Mouse (Mus musculus) olfactory bulb, adult 2 months (tissue): ENCODE results near the gene Ccdc169. TPM values are rescaled to one million over a fixed set of nuclear protein-coding genes. Genes with fewer than 3 reads are reported as not detected.

Experiments used
- H3K27ac ChIP-seq: fragments of 200-500 bp; 2 replicates; pipeline ENCODE4 v1.5.1; 2012; ENCODE audit warnings: low read depth, low read length; ENCODE audit not compliant: insufficient read depth
- H3K4me1 ChIP-seq: fragments of 200-500 bp; 2 replicates; pipeline ENCODE4 v1.6.1; 2012; ENCODE audit warnings: low read length; ENCODE audit not compliant: control insufficient read depth, insufficient read depth
- H3K4me3 ChIP-seq: fragments of 200-500 bp; 2 replicates; pipeline ENCODE4 v1.5.1; 2012; ENCODE audit warnings: mild to moderate bottlenecking, low read depth, low read length, moderate library complexity; ENCODE audit not compliant: insufficient read depth
- CTCF ChIP-seq: fragments of 200-500 bp; IDR thresholded peaks from 2 replicates; pipeline ENCODE4 v1.5.1; 2012; ENCODE audit warnings: low read depth, mild to moderate bottlenecking, low read length, moderate library complexity; ENCODE audit not compliant: insufficient read depth
- POLR2A ChIP-seq: fragments of 200-500 bp; IDR thresholded peaks from 2 replicates; pipeline ENCODE4 v1.6.1; 2012; ENCODE audit warnings: mild to moderate bottlenecking, low read depth, low read length, moderate library complexity; ENCODE audit not compliant: insufficient read depth
- WGBS: fragments of 180-500 bp; shearing (Covaris S2); methylation state at CpG from one replicate; pipeline ENCODE4 v1.1.7; 2018; 5-methylcytosine and 5-hydroxymethylcytosine counted together
- polyA plus RNA-seq: library from polyadenylated mRNA; stranded (reverse); fragments of >200 nt; gene quantifications from 2 replicates; pipeline ENCODE4 v1.2.4, GENCODE M21; 2012; ENCODE audit warnings: low replicate concordance; ENCODE audit not compliant: missing spikeins, insufficient read depth, insufficient read length

Gene Ccdc169
- polyA plus RNA-seq: not detected in 2 replicates

- H3K27ac ChIP-seq: no peak within 1 kb of the TSS
- TF ChIP-seq POLR2A (no peak), CTCF (no peak)
- no peak within 1 kb of the TSS for H3K4me3 ChIP-seq
- peaks cover 2% of the 10 kb centered on the region; the same call in 1 of the 2 replicates for H3K4me1 ChIP-seq
These were observed at the start of gene Ccdc169 for GRCm38 (mm10) chr3:55137039-55137438. Ccdc169 (plus strand) TSS chr3:55137339.

GRCm38 (mm10) chr3:55087360-55087759 lies 49.8 kb upstream of the Ccdc169 start:
- WGBS: 70% methylated on average over 4 of the region's 4 CpGs
- Histone ChIP-seq H3K4me3 (no peak overlapping the region), H3K27ac (no peak overlapping the region), H3K4me1 (no peaks in the 10 kb centered on the region)
- TF ChIP-seq POLR2A (no peak), CTCF (no peak)

GRCm38 (mm10) chr3:55088359-55088758 lies 48.8 kb upstream of the Ccdc169 start:
- no peaks in the 10 kb centered on the region for H3K4me1 ChIP-seq
- H3K4me3 ChIP-seq: no peak overlapping the region
- no peak for TF ChIP-seq POLR2A
- no peak for TF ChIP-seq CTCF
- WGBS: 64% methylated on average over 4 of the region's 4 CpGs
- H3K27ac ChIP-seq: no peak overlapping the region

- 73% methylated on average over 3 of the region's 3 CpGs for WGBS
- Histone ChIP-seq H3K4me3 (no peak overlapping the region), H3K27ac (no peak overlapping the region), H3K4me1 (no peaks in the 10 kb centered on the region)
- TF ChIP-seq POLR2A: no peak
- no peak for TF ChIP-seq CTCF
These were observed 48.3 kb upstream of the Ccdc169 start for GRCm38 (mm10) chr3:55088843-55089242.

- H3K4me1 ChIP-seq: no peaks in the 10 kb centered on the region
- WGBS: 81% methylated on average over 4 of the region's 4 CpGs
- no peak overlapping the region for H3K27ac ChIP-seq
- TF ChIP-seq CTCF (no peak), POLR2A (no peak)
- H3K4me3 ChIP-seq: no peak overlapping the region
These were observed 47.8 kb upstream of the Ccdc169 start for GRCm38 (mm10) chr3:55089291-55089690.

- no peak overlapping the region for H3K27ac ChIP-seq
- peaks cover 2% of the 10 kb centered on the region; the same call in 1 of the 2 replicates for H3K4me1 ChIP-seq
- H3K4me3 ChIP-seq: no peak overlapping the region
- TF ChIP-seq CTCF (no peak), POLR2A (no peak)
- WGBS: 77% methylated on average over 1 of the region's 1 CpGs
These were observed 44.0 kb upstream of the Ccdc169 start for GRCm38 (mm10) chr3:55093161-55093560.

- Histone ChIP-seq H3K27ac (peak overlapping the region; percentile 62; the same call in 1 of the 2 replicates), H3K4me1 (peaks cover 2% of the 10 kb centered on the region; the same call in 1 of the 2 replicates), H3K4me3 (no peak overlapping the region)
- no peak for TF ChIP-seq POLR2A
- TF ChIP-seq CTCF: no peak
- 40% methylated on average over 8 of the region's 8 CpGs for WGBS
These were observed 41.0 kb upstream of the Ccdc169 start for GRCm38 (mm10) chr3:55095968-55096654.

GRCm38 (mm10) chr3:55096655-55097005 lies 40.5 kb upstream of the Ccdc169 start:
- TF ChIP-seq CTCF (no peak), POLR2A (no peak)
- Histone ChIP-seq H3K27ac (peak overlapping the region; percentile 44; the same call in 1 of the 2 replicates), H3K4me3 (no peak overlapping the region), H3K4me1 (peaks cover 2% of the 10 kb centered on the region; the same call in 1 of the 2 replicates)
- 61% methylated on average over 2 of the region's 2 CpGs for WGBS

- H3K27ac ChIP-seq: peak overlapping the region; percentile 33; the same call in 1 of the 2 replicates
- TF ChIP-seq CTCF (no peak), POLR2A (no peak)
- no peak overlapping the region for H3K4me3 ChIP-seq
- 53% methylated on average over 2 of the region's 2 CpGs for WGBS
- H3K4me1 ChIP-seq: peaks cover 2% of the 10 kb centered on the region; the same call in 1 of the 2 replicates
These were observed 40.0 kb upstream of the Ccdc169 start for GRCm38 (mm10) chr3:55097186-55097585.

- 59% methylated on average over 2 of the region's 2 CpGs for WGBS
These were observed 39.1 kb upstream of the Ccdc169 start for GRCm38 (mm10) chr3:55098014-55098413.

More at GRCm38 (mm10) chr3:55098014-55098413, 39.1 kb upstream of the Ccdc169 start:
- Histone ChIP-seq H3K4me3 (no peak overlapping the region), H3K27ac (no peak overlapping the region), H3K4me1 (peaks cover 2% of the 10 kb centered on the region; the same call in 1 of the 2 replicates)
- TF ChIP-seq POLR2A: no peak
- no peak for TF ChIP-seq CTCF
